Mouse (Mus musculus) testis, postnatal 14 days (tissue): ENCODE data around the gene Exd1.
"Not testable (repeated sequence)": the region's sequence is repeated elsewhere in the genome, so short reads cannot be mapped to it uniquely, and the experiment has no call there.

Source experiments
- DNase-seq: peaks from one replicate; pipeline ENCODE4 v3.0.0; 2021; ENCODE audit warnings: low spot score

Exd1 gene

DNA sequence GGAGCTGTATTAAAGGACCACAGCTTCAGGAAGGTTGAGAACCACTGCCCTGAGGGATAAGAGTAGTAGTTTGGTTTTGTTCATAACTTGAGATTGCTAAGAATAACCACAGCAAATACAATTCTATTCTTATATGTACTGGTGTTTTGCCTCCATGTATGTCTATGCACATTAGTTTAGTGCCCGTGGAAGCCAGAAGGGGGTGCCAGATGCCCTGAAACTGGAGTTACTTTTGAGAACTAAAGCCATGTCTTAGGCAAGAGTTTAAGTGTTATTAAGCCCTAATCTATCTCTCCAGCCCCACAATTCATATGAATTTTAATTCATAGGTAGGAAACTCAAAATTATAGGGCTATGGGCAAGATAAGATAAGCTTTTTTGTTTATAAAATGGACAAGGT lies 5.3 kb downstream of the Exd1 start:
- DNase-seq, result no peak

DNA sequence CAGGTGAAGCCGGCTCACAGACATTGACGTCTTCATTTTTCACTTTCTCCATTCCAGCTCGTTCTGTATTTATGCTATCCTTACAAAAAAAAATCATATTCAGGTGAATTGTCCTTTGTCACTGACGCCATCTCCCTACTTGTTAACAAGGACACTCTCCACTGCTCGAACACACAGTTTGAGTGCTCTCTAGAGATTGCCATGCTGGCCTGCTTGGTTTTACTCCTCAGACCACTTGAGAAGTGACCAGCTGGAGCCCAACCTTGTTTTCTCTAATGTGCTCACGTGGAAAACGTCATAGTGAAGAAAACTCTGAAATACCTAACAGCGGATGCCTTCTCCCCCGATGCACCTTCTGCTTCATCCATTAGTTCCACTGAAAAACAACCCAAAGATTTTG lies 8.6 kb downstream of the Exd1 start:
- no peak for DNase-seq

DNA sequence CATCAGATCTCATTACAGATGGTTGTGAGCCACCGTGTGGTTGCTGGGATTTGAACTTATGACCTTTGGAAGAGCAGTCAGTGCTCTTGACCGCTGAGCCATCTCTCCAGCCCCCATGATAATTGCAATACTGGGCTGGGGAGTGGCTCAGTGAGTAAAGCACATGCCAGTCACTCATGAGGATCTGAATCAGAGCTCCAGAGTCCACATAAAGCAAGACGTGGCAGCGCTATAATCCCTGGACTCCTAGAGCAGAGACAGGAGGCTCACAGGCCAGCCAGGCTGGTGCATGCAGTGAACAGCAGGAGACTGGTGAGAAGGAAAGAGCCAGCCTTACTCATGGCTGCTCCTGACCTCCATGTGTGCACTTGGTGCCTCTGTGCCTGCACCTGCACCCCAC lies 22.0 kb downstream of the Exd1 start:
- no peak for DNase-seq

DNA sequence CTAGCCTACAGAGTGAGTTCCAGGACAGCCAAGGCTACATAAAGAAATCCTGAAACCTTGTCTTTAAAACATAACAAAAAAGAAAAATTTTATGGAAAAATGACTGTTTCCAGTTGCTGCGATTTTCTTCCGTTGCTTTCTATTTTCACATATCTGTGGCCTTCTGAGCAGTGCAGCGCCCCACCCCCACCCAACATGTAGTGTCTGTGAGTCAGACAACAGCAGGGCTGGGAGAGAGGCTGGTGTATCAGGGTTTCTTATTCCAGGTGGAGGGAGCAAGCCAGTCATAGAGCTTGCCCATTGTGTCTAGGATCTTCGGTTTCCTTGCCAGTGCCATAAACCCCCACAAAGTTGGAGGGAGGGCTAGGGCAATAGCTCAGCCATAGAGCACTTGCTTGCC lies 23.6 kb downstream of the Exd1 start:
- DNase-seq, result no peak

DNA sequence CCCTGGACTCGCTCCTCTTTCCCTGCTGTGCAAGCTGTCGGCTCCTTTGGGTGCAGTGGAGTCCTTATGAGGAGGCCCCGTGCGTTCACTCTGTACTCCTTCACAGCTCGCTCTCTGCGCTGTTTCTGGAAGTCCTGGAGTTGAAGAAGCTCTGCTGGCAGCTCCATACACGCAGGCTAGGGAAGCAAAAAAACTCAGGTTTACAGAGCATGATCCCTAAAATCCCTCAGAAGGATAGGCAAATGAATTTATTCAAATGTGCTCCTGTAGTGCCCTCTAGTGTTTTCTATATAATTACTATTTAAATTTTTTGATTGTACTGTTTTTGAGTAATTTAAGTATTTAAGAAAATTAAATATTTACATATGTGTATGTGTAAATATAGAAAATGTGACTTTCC lies 26.9 kb downstream of the Exd1 start:
- no peak for DNase-seq

DNA sequence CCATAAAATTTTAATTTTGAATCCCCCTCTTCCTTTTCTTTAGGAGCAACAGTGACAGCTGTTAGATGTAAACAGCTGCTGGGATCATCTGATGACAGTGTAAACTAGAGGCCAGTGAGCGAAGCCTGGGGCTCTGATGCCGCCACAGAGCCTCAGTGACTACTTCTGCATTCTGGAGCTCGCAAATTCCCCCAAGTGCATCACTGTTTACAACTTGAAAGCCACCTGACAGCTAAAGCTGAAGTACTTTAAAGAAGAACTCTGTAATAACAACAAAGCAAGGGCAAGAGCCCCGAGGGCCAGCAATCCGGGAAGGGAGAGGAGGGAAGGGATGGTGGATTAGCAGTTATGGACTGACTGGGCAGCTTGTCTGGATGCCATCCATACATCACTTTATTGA lies 30.6 kb downstream of the Exd1 start:
- DNase-seq, result no peak

DNA sequence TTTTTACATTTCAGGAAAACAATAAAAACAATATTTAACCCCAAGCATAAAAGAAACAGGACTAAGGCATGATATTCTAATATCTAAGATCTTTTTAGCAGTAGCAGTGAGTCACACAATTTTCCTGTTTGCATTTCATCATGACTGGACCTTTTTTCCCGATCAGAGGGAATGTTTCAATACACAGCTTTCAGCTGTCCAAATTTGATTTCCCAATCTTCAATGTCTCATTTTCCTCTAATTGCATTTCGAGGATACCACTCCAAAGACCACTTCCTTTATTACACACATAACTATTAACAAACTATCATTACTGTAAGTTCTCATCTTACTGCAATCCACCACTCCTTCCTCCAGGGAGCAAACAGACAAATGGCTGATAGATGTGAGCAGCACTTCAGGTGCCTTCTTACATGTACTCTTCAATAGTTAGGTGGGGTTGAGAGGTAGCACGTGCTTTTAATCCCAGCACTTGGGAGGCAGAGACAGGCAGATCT lies 33.4 kb downstream of the Exd1 start:
- no peak for DNase-seq

DNA sequence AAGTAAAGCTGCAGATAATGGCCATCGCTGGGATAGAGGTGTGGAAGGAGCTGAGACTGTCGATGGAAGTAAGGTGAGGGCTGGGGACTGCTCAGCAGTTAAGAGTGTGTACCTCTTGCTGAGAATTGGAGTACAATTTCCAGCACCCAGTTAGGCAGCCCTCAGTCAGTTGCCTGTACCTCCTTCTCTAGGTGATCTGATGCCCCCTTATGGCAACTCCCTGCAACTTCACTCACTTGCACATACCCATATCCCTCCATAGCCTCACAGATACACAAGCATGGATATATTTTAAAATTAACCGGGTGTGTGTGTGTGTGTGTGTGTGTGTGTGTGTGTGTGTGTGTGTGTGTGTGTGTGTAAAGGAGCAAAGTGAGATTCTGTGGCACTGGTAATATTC lies 35.1 kb downstream of the Exd1 start:
- peak; percentile 21 for DNase-seq

DNA sequence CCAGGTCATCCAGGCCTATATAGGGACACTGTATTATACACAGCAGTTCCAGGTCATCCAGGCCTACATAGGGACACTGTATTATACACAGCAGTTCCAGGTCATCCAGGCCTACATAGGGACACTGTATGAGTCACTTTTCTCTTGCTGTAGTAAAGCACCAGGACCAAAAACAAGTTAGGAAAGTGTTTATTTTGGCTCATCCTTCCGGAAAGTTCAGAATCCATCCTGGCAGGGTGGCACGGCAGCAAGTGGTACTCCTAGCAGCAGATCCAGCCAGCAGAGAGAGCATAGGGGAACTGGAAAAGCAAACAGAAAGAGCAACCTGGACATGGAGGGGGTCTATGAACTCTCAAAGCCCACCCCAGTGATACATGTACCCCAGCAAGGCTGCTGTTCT lies 36.6 kb downstream of the Exd1 start:
- DNase-seq, result no peak

DNA sequence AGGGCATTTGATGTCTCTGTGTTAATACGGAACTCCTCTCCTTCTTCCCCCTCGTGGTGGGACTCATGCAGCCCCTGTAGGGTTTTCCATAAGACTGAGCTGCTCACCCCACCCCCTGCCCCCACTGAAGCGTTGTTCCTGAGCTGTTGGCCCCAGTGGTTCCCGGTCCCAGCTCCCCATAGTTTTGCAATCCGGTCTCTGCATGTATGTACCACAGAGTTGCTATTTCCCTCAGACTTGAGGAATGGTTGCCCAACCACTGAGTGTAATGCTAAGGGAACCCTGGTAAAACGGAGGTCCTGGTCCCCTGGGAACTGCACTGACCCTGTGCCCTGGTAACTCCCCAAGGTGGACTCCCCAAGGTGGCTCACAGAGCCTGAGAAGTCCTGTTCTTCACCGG lies 38.9 kb downstream of the Exd1 start:
- DNase-seq, result not testable (repeated sequence)

DNA sequence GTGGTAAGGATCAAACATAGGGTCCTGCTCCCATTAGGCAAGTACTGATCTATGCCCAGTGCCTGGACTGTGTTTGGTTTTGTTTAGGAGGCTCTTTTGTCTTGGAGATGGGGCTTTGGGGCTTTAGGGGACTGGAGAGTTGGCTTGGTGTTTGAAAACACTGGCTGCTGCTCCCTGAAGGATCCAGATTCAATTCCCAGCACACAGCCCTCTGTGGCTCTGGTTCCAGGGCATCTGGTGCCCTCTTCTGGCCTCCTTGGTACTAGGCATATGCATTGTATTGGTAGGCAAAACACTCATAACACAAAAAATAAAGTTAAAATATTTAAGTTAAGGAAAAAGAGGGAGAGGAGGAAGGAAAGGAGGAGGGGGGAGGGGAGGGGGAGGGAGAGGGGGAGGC lies 40.3 kb downstream of the Exd1 start:
- DNase-seq, result no peak

DNA sequence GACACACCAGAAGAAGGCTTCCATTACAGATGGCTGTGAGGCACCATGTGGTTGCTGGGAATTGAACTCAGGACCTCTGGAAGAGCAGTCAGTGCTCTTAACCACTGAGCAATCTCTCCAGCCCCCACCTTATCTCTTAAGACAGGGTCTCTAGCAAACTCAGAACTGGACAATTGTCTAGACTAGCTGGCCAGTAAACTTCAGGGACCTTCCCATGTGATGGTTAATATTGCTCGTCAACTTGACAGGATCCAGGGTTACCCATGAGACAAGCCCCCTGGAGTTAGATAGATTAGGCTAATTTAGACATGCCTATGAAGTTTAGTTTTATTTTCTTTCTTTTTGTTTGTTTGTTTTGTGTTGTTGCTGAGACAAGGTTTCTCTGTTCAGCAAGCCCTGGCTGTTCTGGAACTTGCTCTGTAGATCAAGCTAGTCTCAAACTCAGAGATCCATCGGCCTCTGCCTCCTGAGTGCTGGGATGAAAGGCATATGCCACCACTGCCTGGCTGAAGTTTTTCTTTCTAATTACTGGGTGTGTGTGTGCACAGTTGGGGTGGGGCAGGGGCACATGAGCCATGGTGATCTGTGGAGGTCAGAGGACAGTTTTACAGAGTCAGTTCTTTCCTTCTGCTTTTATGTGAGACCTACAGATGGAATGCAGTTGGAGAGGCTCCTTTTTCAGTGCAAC lies 46.3 kb downstream of the Exd1 start:
- DNase-seq, result no peak

DNA sequence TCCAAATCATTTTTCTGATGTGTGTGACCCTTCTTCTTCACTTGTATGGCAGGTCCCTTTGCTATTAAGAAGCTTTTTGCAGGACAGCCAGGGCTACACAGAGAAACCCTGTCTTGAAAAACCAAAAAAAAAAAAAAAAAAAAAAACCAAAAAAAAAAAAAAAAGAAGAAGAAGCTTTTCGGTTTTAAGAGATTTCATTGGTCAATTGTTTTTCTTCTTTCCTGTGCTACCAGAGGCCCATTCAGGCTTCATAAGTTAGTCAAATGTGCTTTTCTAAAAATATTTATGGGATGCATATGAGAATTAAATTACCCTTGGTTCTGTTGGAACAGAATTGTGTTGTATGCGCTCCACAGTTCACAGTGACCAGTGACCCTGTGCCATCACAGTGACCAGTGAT lies 48.6 kb downstream of the Exd1 start:
- no peak for DNase-seq

DNA sequence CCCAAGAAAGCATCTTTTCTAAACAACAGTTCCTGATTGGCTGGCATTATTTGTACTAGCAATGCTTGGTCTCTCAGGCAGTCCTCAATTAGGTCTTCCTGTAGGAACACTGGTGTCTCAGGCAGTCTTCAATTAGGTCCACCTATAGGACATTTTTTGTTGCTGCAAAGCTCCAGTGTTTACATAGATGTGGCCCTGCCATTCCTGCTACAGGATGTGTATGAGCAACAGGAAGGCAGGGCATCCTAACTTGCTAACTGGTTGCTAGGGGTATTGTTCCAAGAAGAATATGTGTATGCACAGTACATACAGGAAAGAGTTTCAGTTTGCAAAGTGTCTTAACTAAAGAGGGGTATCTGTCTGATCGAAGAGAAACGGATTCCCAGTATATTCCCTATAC lies 51.3 kb downstream of the Exd1 start:
- no peak for DNase-seq

DNA sequence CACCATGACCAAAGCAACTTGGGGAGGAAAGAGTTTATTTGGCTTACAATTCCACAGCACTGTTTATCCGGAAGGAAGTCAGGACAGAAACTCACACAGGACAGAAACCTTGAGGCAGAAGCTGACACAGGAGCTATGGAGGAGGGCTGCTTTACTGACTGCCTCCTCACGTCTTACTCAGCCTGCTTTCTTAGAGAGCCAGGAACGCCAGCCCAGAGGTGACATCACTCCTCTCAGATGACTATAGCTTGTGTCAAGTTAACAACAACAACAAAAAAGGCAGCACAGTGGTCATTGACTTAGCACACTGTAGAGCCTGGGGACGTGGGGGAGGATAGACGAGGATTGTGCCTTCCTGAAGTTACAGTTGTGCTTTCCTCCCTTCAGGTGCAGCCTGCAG lies 55.5 kb downstream of the Exd1 start:
- no peak for DNase-seq

DNA sequence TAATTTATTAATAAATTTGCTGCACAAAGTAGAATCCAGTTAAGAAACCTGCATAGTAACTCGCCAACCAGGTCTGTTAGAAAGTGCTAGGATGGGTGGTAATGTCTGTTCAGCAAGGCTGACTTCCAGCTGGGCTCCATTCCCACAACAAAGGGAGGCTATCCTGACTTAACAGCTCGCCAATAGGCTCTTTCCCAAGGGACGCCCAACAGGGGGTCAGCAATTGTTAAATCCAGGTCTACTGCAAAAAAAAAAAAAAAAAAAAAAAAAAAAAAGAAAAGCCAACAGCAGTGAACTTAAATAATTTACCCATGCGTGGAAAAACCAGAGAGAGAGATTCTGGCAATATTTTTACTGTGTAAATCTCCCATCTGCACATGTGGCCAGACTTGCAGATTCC lies 60.9 kb downstream of the Exd1 start:
- DNase-seq, result no peak

DNA sequence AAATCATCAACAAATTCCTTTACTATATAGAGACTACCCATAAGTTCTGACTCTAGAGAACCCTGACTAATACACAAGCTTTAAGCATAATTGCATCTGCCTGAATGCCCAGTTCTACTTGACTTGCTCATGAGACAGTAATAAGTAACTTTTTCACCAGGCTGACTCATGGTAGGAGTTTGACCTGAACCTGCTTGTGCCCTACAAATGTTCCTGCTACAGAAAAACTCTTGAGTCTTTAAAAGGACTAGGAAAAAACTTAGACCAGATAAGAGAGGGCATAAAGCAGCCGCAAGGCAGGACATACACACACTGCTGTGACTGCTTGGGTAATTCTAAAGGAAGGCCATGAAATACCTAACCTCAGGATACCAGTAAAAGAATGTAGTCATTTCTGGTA lies 65.1 kb downstream of the Exd1 start:
- DNase-seq, result no peak

DNA sequence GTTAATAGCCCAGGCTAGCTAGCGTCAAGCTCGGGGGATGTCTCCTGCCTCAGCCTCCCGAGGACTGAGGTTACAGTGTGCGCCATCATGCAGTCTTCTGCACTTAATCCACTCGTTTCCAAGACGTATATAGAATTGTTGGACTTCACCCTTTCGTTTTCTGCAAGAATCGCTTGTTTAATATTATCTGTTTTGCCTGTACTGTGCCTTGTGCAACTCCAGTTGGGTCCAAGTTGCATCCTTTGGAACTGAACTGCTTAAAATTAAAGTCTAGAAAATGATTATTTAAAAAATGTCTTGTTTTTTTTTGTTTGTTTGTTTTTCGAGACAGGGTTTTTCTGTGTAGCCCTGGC lies 69.1 kb downstream of the Exd1 start:
- DNase-seq, result no peak

DNA sequence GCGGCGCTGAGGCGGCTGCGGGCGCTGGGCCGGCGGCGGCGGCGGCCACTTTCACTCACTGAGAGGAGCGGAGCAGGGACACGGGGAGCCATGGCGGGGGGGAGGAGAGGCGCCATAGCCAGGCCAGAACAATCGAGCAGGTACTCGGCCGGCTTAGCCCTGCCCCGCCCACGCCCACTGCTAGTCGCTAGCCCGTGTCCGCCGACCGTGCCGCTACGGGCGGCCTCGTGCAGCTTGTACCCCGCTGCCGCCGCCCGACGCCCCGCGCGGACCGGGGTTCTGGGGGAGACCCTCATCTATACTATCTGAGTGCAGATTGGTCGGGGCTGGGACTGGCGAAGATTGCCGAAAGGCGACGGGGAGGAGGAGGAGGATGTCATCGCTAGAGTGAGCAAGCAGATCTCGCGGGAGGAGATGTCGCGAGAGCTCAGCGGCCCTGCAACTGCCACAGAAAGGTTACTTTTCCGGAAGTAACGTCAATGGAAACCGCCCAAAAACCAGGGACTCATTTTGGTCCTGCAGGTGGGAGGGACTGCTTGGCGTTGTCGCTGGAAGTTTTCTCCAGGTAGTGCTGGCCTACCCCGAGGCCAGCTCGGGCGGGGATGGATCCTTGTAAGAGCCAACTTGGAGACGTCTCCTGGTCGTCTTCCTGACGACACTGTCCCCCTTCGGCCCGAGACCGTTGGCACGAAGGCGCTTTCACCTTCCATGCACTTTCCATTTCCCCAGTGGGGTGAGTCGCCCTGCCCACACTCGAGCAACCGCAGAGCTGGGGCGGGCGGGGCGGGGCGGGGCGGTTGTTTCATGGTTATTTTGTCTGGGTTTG lies 69.6 kb downstream of the Exd1 start, which contains the start of gene Ino80:
Gene Ino80, minus strand, starts transcription at position 117 of the 826 bp plus-strand sequence.
- peak; percentile 100 for DNase-seq

DNA sequence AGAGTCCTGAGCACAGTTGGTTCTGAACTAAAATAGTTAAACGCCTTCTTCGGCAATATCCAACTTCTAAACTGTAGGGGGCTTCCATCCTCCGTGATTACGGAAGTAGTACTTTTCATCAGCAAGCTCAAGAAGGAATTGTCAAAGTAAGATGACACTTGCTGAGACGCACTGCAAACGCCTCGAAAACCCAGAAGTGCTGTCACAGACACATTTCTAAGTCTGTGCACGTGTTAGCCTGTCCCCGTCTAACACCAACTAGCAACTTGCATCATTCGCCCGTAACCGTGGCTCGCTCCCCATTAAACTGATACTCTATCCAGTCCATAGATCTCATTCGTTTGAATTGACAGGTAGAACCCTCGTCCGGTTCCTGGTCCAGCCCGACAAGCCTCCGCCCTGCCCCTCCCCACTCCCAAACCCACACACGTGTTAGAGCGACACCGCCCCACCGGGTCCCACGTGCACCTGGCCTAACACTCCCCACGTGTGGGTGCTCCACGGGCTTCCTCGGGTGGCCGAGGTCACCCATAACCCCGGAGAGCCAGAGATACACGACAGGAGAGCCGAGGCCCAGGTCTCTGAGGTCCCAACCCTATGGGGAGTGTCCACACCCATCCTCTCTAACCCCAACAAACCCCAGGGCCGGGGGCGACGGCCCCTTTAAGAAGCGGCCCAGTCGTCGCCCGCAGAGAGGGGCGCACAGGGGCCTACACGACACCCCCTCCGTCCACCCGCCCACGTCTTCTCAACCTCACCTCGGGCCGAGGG lies 70.6 kb downstream of the Exd1 start:
- peak; percentile 87 for DNase-seq

DNA sequence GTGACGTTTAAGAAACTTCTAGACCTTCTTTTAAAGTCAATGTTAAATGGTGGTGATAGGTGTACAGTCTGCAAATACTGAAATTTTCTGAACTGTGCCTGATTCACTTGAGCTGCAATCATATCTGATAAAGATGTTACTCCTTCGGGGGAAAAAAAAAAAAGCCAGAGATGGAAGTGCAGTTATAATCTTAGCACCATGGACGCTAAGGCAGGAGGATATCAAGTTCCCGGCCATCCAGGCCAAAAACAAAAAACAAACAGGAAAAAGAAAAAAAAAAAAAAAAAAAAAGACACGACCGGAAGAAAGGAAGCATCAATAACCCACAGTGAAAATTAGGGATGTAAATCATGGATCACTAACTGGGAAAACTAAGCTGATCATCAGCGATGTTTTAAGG lies 71.3 kb downstream of the Exd1 start:
- no peak for DNase-seq
